Mouse (Mus musculus) forebrain, embryonic 13.5 days (tissue): ENCODE data around the gene Nrbf2. TPM values are rescaled to one million over a fixed set of nuclear protein-coding genes. Genes with fewer than 3 reads are reported as not detected.

Source experiments
- ATAC-seq: fragments of 200-750 bp; cut with Nextera tagmentation; 2 replicates; pipeline ENCODE4 v1.8.0; 2017
- H3K27ac ChIP-seq: fragments of 300-500 bp; sonication (generic); 2 replicates; pipeline ENCODE4 v1.5.1; 2015; ENCODE audit warnings: inconsistent platforms, mild to moderate bottlenecking, moderate library complexity
- H3K27me3 ChIP-seq: fragments of 300-500 bp; sonication (generic); 2 replicates; pipeline ENCODE4 v1.6.1; 2015; ENCODE audit warnings: mild to moderate bottlenecking, inconsistent platforms
- H3K36me3 ChIP-seq: fragments of 300-500 bp; sonication (generic); 2 replicates; pipeline ENCODE4 v1.6.1; 2015; ENCODE audit warnings: mild to moderate bottlenecking, inconsistent platforms; ENCODE audit not compliant: poor library complexity, severe bottlenecking
- H3K4me1 ChIP-seq: fragments of 300-500 bp; sonication (generic); 2 replicates; pipeline ENCODE4 v1.6.1; 2015; ENCODE audit warnings: inconsistent platforms
- H3K4me2 ChIP-seq: fragments of 300-500 bp; sonication (generic); 2 replicates; pipeline ENCODE4 v1.6.1; 2015; ENCODE audit warnings: inconsistent platforms, mild to moderate bottlenecking, moderate library complexity
- H3K4me3 ChIP-seq: fragments of 300-500 bp; sonication (generic); 2 replicates; pipeline ENCODE4 v1.5.1; 2015; ENCODE audit warnings: mild to moderate bottlenecking, inconsistent platforms
- H3K9ac ChIP-seq: fragments of 300-500 bp; sonication (generic); 2 replicates; pipeline ENCODE4 v1.6.1; 2015; ENCODE audit warnings: mild to moderate bottlenecking, inconsistent platforms
- H3K9me3 ChIP-seq: fragments of 300-500 bp; sonication (generic); replicated peaks from 2 replicates; pipeline ENCODE4 v1.6.1; 2016; ENCODE audit warnings: inconsistent platforms
- WGBS: fragments of 180-500 bp; shearing (Covaris S2); methylation state at CpG from one replicate; pipeline ENCODE4 v1.1.7; 2015; 5-methylcytosine and 5-hydroxymethylcytosine counted together
- polyA plus RNA-seq: library from polyadenylated mRNA; unstranded; fragments of >200 nt; fragmentation: Nextera tagmentation; extraction: Ambion mirVana; gene quantifications from 2 replicates; pipeline ENCODE4 v1.2.1, GENCODE M21; 2015

Gene Nrbf2
- polyA plus RNA-seq, result 39.8 and 41.0 TPM in 2 replicates

- Histone ChIP-seq H3K4me1 (peaks cover 27% of the 10 kb centered on the region), H3K27ac (peak within 1 kb of the TSS; percentile 51; the same call in 1 of the 2 replicates), H3K27me3 (no peaks in the 10 kb centered on the region), H3K4me2 (peak within 1 kb of the TSS; percentile 72), H3K36me3 (no peaks in the 10 kb centered on the region), H3K9me3 (no peaks in the 10 kb centered on the region), H3K9ac (peak within 1 kb of the TSS; percentile 95), H3K4me3 (peak within 1 kb of the TSS; percentile 91)
- peak; percentile 93 for ATAC-seq
- 4% methylated on average over 44 of the region's 52 CpGs for WGBS
Observed at GRCm38 (mm10) chr10:67285176-67285814, at the start of gene Nrbf2. Gene Nrbf2, minus strand, starts transcription at chr10:67285305.

GRCm38 (mm10) chr10:67330580-67330979 is 45.5 kb upstream of the Nrbf2 start:
- Histone ChIP-seq H3K9me3 (no peaks in the 10 kb centered on the region), H3K36me3 (no peaks in the 10 kb centered on the region), H3K4me3 (no peak overlapping the region), H3K9ac (no peak overlapping the region), H3K27me3 (no peaks in the 10 kb centered on the region), H3K4me2 (no peak overlapping the region), H3K27ac (no peak overlapping the region), H3K4me1 (no peaks in the 10 kb centered on the region)
- WGBS, result 83% methylated on average over 2 of the region's 2 CpGs
- no peak for ATAC-seq

GRCm38 (mm10) chr10:67329661-67330060 is 44.6 kb upstream of the Nrbf2 start:
- Histone ChIP-seq H3K4me2 (no peak overlapping the region), H3K4me3 (no peak overlapping the region), H3K27ac (no peak overlapping the region), H3K36me3 (no peaks in the 10 kb centered on the region), H3K9ac (no peak overlapping the region), H3K27me3 (no peaks in the 10 kb centered on the region), H3K9me3 (no peaks in the 10 kb centered on the region), H3K4me1 (no peaks in the 10 kb centered on the region)
- 25% methylated on average over 11 of the region's 11 CpGs for WGBS
- no peak for ATAC-seq

GRCm38 (mm10) chr10:67328208-67328607 is 43.1 kb upstream of the Nrbf2 start:
- Histone ChIP-seq H3K36me3 (no peaks in the 10 kb centered on the region), H3K27me3 (no peaks in the 10 kb centered on the region), H3K4me3 (no peak overlapping the region), H3K9ac (no peak overlapping the region), H3K4me2 (no peak overlapping the region), H3K27ac (no peak overlapping the region), H3K9me3 (no peaks in the 10 kb centered on the region), H3K4me1 (no peaks in the 10 kb centered on the region)
- WGBS, result 84% methylated on average over 5 of the region's 5 CpGs
- ATAC-seq, result no peak

- Histone ChIP-seq H3K9ac (no peak overlapping the region), H3K27me3 (peaks cover 15% of the 10 kb centered on the region), H3K4me1 (peaks cover 7% of the 10 kb centered on the region), H3K4me3 (no peak overlapping the region), H3K36me3 (no peaks in the 10 kb centered on the region), H3K4me2 (no peak overlapping the region), H3K9me3 (no peaks in the 10 kb centered on the region), H3K27ac (no peak overlapping the region)
- ATAC-seq, result no peak
- 67% methylated on average over 1 of the region's 1 CpGs for WGBS
Observed at GRCm38 (mm10) chr10:67324036-67324435, 38.9 kb upstream of the Nrbf2 start.

- H3K27ac ChIP-seq, result no peak overlapping the region
- ATAC-seq, result no peak
- H3K27me3 ChIP-seq, result peaks cover 37% of the 10 kb centered on the region
- H3K9me3 ChIP-seq, result no peaks in the 10 kb centered on the region
- H3K4me1 ChIP-seq, result peaks cover 13% of the 10 kb centered on the region
- 88% methylated on average over 2 of the region's 2 CpGs for WGBS
- H3K4me3 ChIP-seq, result no peak overlapping the region
- H3K36me3 ChIP-seq, result no peaks in the 10 kb centered on the region
- no peak overlapping the region for H3K4me2 ChIP-seq
- H3K9ac ChIP-seq, result no peak overlapping the region
Observed at GRCm38 (mm10) chr10:67321396-67321795, 36.3 kb upstream of the Nrbf2 start.

GRCm38 (mm10) chr10:67320207-67320859 is 35.2 kb upstream of the Nrbf2 start:
- 6% methylated on average over 17 of the region's 17 CpGs for WGBS
- ATAC-seq, result peak; percentile 47
- Histone ChIP-seq H3K4me2 (peak overlapping the region; percentile 49), H3K9ac (peak overlapping the region; percentile 10; the same call in 1 of the 2 replicates), H3K4me1 (peaks cover 13% of the 10 kb centered on the region), H3K27me3 (peaks cover 37% of the 10 kb centered on the region), H3K9me3 (no peaks in the 10 kb centered on the region), H3K27ac (no peak overlapping the region), H3K36me3 (no peaks in the 10 kb centered on the region), H3K4me3 (peak overlapping the region; percentile 19; the same call in 1 of the 2 replicates)

GRCm38 (mm10) chr10:67319016-67319725 is 34.1 kb upstream of the Nrbf2 start:
- WGBS, result 69% methylated on average over 13 of the region's 13 CpGs
- no peak for ATAC-seq

GRCm38 (mm10) chr10:67317931-67318460 is 32.9 kb upstream of the Nrbf2 start:
- Histone ChIP-seq H3K27me3 (peaks cover 37% of the 10 kb centered on the region), H3K4me3 (peak overlapping the region; percentile 24), H3K9ac (no peak overlapping the region; the same call in 1 of the 2 replicates), H3K27ac (no peak overlapping the region), H3K4me2 (peak overlapping the region; percentile 55), H3K36me3 (no peaks in the 10 kb centered on the region), H3K4me1 (peaks cover 13% of the 10 kb centered on the region), H3K9me3 (no peaks in the 10 kb centered on the region)
- WGBS, result 0% methylated on average over 20 of the region's 20 CpGs
- no peak for ATAC-seq

More at GRCm38 (mm10) chr10:67319016-67319725, 34.1 kb upstream of the Nrbf2 start:
- H3K4me1 ChIP-seq, result peaks cover 13% of the 10 kb centered on the region
- no peaks in the 10 kb centered on the region for H3K9me3 ChIP-seq
- H3K27ac ChIP-seq, result no peak overlapping the region
- H3K4me3 ChIP-seq, result no peak overlapping the region
- no peak overlapping the region for H3K9ac ChIP-seq
- no peak overlapping the region for H3K4me2 ChIP-seq
- H3K27me3 ChIP-seq, result peaks cover 37% of the 10 kb centered on the region
- no peaks in the 10 kb centered on the region for H3K36me3 ChIP-seq

- no peak overlapping the region for H3K4me3 ChIP-seq
- H3K27ac ChIP-seq, result no peak overlapping the region
- H3K9me3 ChIP-seq, result no peaks in the 10 kb centered on the region
- no peaks in the 10 kb centered on the region for H3K36me3 ChIP-seq
- H3K4me2 ChIP-seq, result no peak overlapping the region
- 16% methylated on average over 12 of the region's 12 CpGs for WGBS
- no peak overlapping the region for H3K9ac ChIP-seq
- H3K4me1 ChIP-seq, result peaks cover 8% of the 10 kb centered on the region
- peak; percentile 65 for ATAC-seq
- H3K27me3 ChIP-seq, result peaks cover 30% of the 10 kb centered on the region
Observed at GRCm38 (mm10) chr10:67314811-67315435, 29.8 kb upstream of the Nrbf2 start.

- no peak for ATAC-seq
- no peak overlapping the region for H3K27ac ChIP-seq
- H3K9me3 ChIP-seq, result no peaks in the 10 kb centered on the region
- no peak overlapping the region for H3K4me3 ChIP-seq
- no peak overlapping the region for H3K4me2 ChIP-seq
- 73% methylated on average over 6 of the region's 6 CpGs for WGBS
- H3K27me3 ChIP-seq, result peaks cover 7% of the 10 kb centered on the region
- no peaks in the 10 kb centered on the region for H3K4me1 ChIP-seq
- no peaks in the 10 kb centered on the region for H3K36me3 ChIP-seq
- H3K9ac ChIP-seq, result no peak overlapping the region
Observed at GRCm38 (mm10) chr10:67312456-67312855, 27.4 kb upstream of the Nrbf2 start.
